Mouse (Mus musculus): ENCODE measurements at regions not wholly inside any gene's neighbourhood (a gene's known extent, or its start where the extent isn't known, plus 50 kb on each side); places are given as distances from the start of the nearest gene placed in this dataset.

GRCm38 (mm10) chr10:70746612-70747011 lies 90.8 kb upstream of the Phyhipl start:
- TF ChIP-seq CTCF (IDR thresholded peaks at IDR 0.05) (no peak), EP300 (IDR thresholded peaks at IDR 0.05; ENCODE audit: insufficient read depth, low read depth, low read length) (no peak), POLR2A (IDR thresholded peaks at IDR 0.05; ENCODE audit: insufficient read depth, low read depth, low read length) (no peak)

All from heart, adult 2 months (tissue).